Mouse (Mus musculus): Measurements from ENCODE around the gene Tmem254c. TPM values are rescaled to one million over a fixed set of nuclear protein-coding genes. Genes with fewer than 3 reads are reported as not detected.
"Not testable (repeated sequence)": the region's sequence is repeated elsewhere in the genome, so short reads cannot be mapped to it uniquely, and the experiment has no call there.

The Tmem254c gene
- 68.1 and 76.8 TPM in 2 replicates for polyA plus RNA-seq (2015; fragmentation: Nextera tagmentation; extraction: Ambion mirVana)

GRCm38 (mm10) chr14:26067325-26067633 lies at the start of gene Tmem254c:
TSS of gene Tmem254c (minus strand) at chr14:26067355.
- not testable (repeated sequence) for H3K27ac ChIP-seq; H3K9me3 ChIP-seq (replicated peaks; ENCODE audit: low read length); H3K27me3 ChIP-seq (ENCODE audit: insufficient read depth, low read length); H3K9ac ChIP-seq (ENCODE audit: low read depth, low read length); H3K36me3 ChIP-seq (ENCODE audit: insufficient read depth, low read length); H3K4me2 ChIP-seq (ENCODE audit: low read length); H3K4me3 ChIP-seq (replicated peaks; ENCODE audit: low read depth, low read length); H3K4me1 ChIP-seq (replicated peaks; ENCODE audit: insufficient read depth, low read length); DNase-seq (ENCODE audit: low spot score)
- no CpG with 5 or more reads among the region's 10 CpGs for WGBS
- peak; percentile 77; the same call in 1 of the 2 replicates for ATAC-seq (replicated peaks; ENCODE audit: low FRiP score, low read depth)

GRCm38 (mm10) chr14:26097622-26098021 lies 30.5 kb upstream of the Tmem254c start:
- H3K4me3 ChIP-seq (replicated peaks; ENCODE audit: low read depth, low read length); H3K9ac ChIP-seq (ENCODE audit: low read depth, low read length); H3K9me3 ChIP-seq (replicated peaks; ENCODE audit: low read length); ATAC-seq (replicated peaks; ENCODE audit: low FRiP score, low read depth); H3K4me2 ChIP-seq (ENCODE audit: low read length); H3K4me1 ChIP-seq (replicated peaks; ENCODE audit: insufficient read depth, low read length); H3K36me3 ChIP-seq (ENCODE audit: insufficient read depth, low read length); DNase-seq (ENCODE audit: low spot score); H3K27me3 ChIP-seq (ENCODE audit: insufficient read depth, low read length); H3K27ac ChIP-seq: not testable (repeated sequence)
- no CpG with 5 or more reads among the region's 3 CpGs for WGBS

GRCm38 (mm10) chr14:26081997-26082396 lies 14.8 kb upstream of the Tmem254c start, which contains the start of gene Cphx3:
TSS of gene Cphx3 (plus strand) at chr14:26082297.
- no CpG with 5 or more reads among the region's 1 CpGs for WGBS

GRCm38 (mm10) chr14:26081216-26081615 lies 14.1 kb upstream of the Tmem254c start, which contains the start of gene Cphx2:
TSS of gene Cphx2 (plus strand) at chr14:26081516.
- not testable (repeated sequence) for H3K27me3 ChIP-seq (ENCODE audit: insufficient read depth, low read length); H3K9ac ChIP-seq (ENCODE audit: low read depth, low read length); DNase-seq (ENCODE audit: low spot score); H3K4me1 ChIP-seq (replicated peaks; ENCODE audit: insufficient read depth, low read length); H3K4me2 ChIP-seq (ENCODE audit: low read length); ATAC-seq (replicated peaks; ENCODE audit: low FRiP score, low read depth); H3K27ac ChIP-seq; H3K9me3 ChIP-seq (replicated peaks; ENCODE audit: low read length); H3K36me3 ChIP-seq (ENCODE audit: insufficient read depth, low read length); H3K4me3 ChIP-seq (replicated peaks; ENCODE audit: low read depth, low read length)
- WGBS = no CpG with 5 or more reads among the region's 6 CpGs

More at GRCm38 (mm10) chr14:26081997-26082396, 14.8 kb upstream of the Tmem254c start, which contains the start of gene Cphx3:
- H3K27ac ChIP-seq; H3K27me3 ChIP-seq (ENCODE audit: insufficient read depth, low read length); ATAC-seq (replicated peaks; ENCODE audit: low FRiP score, low read depth); H3K36me3 ChIP-seq (ENCODE audit: insufficient read depth, low read length); H3K4me2 ChIP-seq (ENCODE audit: low read length); H3K4me3 ChIP-seq (replicated peaks; ENCODE audit: low read depth, low read length); H3K9ac ChIP-seq (ENCODE audit: low read depth, low read length); H3K4me1 ChIP-seq (replicated peaks; ENCODE audit: insufficient read depth, low read length); DNase-seq (ENCODE audit: low spot score); H3K9me3 ChIP-seq (replicated peaks; ENCODE audit: low read length): not testable (repeated sequence)

GRCm38 (mm10) chr14:26076620-26077390 lies 9.7 kb upstream of the Tmem254c start:
- ATAC-seq (replicated peaks; ENCODE audit: low FRiP score, low read depth); H3K9ac ChIP-seq (ENCODE audit: low read depth, low read length); H3K36me3 ChIP-seq (ENCODE audit: insufficient read depth, low read length); H3K27ac ChIP-seq; H3K4me1 ChIP-seq (replicated peaks; ENCODE audit: insufficient read depth, low read length); DNase-seq (ENCODE audit: low spot score); H3K4me3 ChIP-seq (replicated peaks; ENCODE audit: low read depth, low read length); H3K27me3 ChIP-seq (ENCODE audit: insufficient read depth, low read length); H3K4me2 ChIP-seq (ENCODE audit: low read length); H3K9me3 ChIP-seq (replicated peaks; ENCODE audit: low read length): not testable (repeated sequence)
- WGBS = no CpG with 5 or more reads among the region's 5 CpGs

GRCm38 (mm10) chr14:26066574-26067324 lies 406 bp downstream of the Tmem254c start:
- not testable (repeated sequence) for DNase-seq (ENCODE audit: low spot score); H3K27me3 ChIP-seq (ENCODE audit: insufficient read depth, low read length); H3K9me3 ChIP-seq (replicated peaks; ENCODE audit: low read length); H3K4me1 ChIP-seq (replicated peaks; ENCODE audit: insufficient read depth, low read length); H3K4me2 ChIP-seq (ENCODE audit: low read length); H3K36me3 ChIP-seq (ENCODE audit: insufficient read depth, low read length); H3K4me3 ChIP-seq (replicated peaks; ENCODE audit: low read depth, low read length); H3K27ac ChIP-seq; H3K9ac ChIP-seq (ENCODE audit: low read depth, low read length)
- WGBS = no CpG with 5 or more reads among the region's 44 CpGs
- peak; percentile 84 for ATAC-seq (replicated peaks; ENCODE audit: low FRiP score, low read depth)

- H3K4me3 ChIP-seq (replicated peaks; ENCODE audit: low read depth, low read length); H3K9me3 ChIP-seq (replicated peaks; ENCODE audit: low read length); DNase-seq (ENCODE audit: low spot score); H3K4me1 ChIP-seq (replicated peaks; ENCODE audit: insufficient read depth, low read length); H3K27ac ChIP-seq; ATAC-seq (replicated peaks; ENCODE audit: low FRiP score, low read depth); H3K4me2 ChIP-seq (ENCODE audit: low read length); H3K36me3 ChIP-seq (ENCODE audit: insufficient read depth, low read length); H3K27me3 ChIP-seq (ENCODE audit: insufficient read depth, low read length); H3K9ac ChIP-seq (ENCODE audit: low read depth, low read length): not testable (repeated sequence)
- WGBS = no CpG with 5 or more reads among the region's 6 CpGs
Observed at GRCm38 (mm10) chr14:26059362-26059761, 7.8 kb downstream of the Tmem254c start.

- H3K9me3 ChIP-seq (replicated peaks; ENCODE audit: low read length); H3K9ac ChIP-seq (ENCODE audit: low read depth, low read length); H3K27me3 ChIP-seq (ENCODE audit: insufficient read depth, low read length); H3K27ac ChIP-seq; H3K4me3 ChIP-seq (replicated peaks; ENCODE audit: low read depth, low read length); H3K4me2 ChIP-seq (ENCODE audit: low read length); H3K36me3 ChIP-seq (ENCODE audit: insufficient read depth, low read length); H3K4me1 ChIP-seq (replicated peaks; ENCODE audit: insufficient read depth, low read length); ATAC-seq (replicated peaks; ENCODE audit: low FRiP score, low read depth); DNase-seq (ENCODE audit: low spot score): not testable (repeated sequence)
- WGBS = no CpG with 5 or more reads among the region's 3 CpGs
Observed at GRCm38 (mm10) chr14:26058184-26058583, 9.0 kb downstream of the Tmem254c start.

GRCm38 (mm10) chr14:26048767-26049166 lies 18.4 kb downstream of the Tmem254c start:
- not testable (repeated sequence) for H3K27me3 ChIP-seq (ENCODE audit: insufficient read depth, low read length); H3K9ac ChIP-seq (ENCODE audit: low read depth, low read length); H3K4me1 ChIP-seq (replicated peaks; ENCODE audit: insufficient read depth, low read length); DNase-seq (ENCODE audit: low spot score); H3K27ac ChIP-seq; H3K9me3 ChIP-seq (replicated peaks; ENCODE audit: low read length); H3K36me3 ChIP-seq (ENCODE audit: insufficient read depth, low read length); H3K4me3 ChIP-seq (replicated peaks; ENCODE audit: low read depth, low read length); H3K4me2 ChIP-seq (ENCODE audit: low read length); ATAC-seq (replicated peaks; ENCODE audit: low FRiP score, low read depth)
- no CpG with 5 or more reads among the region's 9 CpGs for WGBS

Measured in kidney, postnatal 0 days (tissue).